ENCODE assay signal across 31 mouse cellular contexts in the genomic region with DNA sequence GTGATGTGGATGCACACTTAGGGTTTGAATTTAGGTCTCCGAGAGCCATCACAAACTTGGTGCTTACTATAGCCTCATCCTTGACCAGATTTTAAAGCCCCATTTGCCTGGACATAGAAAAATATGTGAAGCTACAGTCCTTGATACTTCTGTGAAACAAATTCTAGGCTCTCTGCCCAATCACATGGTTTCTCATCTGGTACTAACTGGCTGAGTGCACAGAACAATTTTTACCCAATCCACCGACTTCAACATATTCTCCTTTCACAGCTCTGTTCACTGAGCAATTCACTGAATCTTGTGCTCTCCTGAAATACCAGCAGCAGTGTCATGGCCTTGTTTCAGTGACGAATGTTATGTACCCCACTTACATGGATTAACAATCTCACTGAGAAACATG.
DNase-seq lines count a peak whose midpoint lies in the region; ATAC-seq and TF ChIP-seq lines count a peak whose summit lies in the region.
"Had no signal": no experiment of that assay in that cellular context is flagged by ENCODE, and none has a peak within 500 bp of the region (broad histone marks: within the 10 kb centered on the region; RNA-seq: fewer than 3 reads in every experiment).

No protein-coding gene starts in this region.

- WGBS in hindbrain, postnatal 0 days, result 82% methylated on average over 3 of the region's 3 CpGs
- 92% methylated on average over 3 of the region's 3 CpGs for WGBS in hindbrain, embryonic 13.5 days
- WGBS in cerebellum, adult 2 months, result 56% methylated on average over 3 of the region's 3 CpGs

- TF ChIP-seq POLR2A in cerebellum, adult 2 months (IDR thresholded peaks at IDR 0.05; ENCODE audit: borderline replicate concordance, insufficient read depth, low read length), result no peak

- no peaks in the 10 kb centered on the region for H3K9me3 ChIP-seq in hindbrain, postnatal 0 days (ENCODE audit: low read length)
- H3K9me3 ChIP-seq in hindbrain, embryonic 13.5 days, result no peaks in the 10 kb centered on the region
- H3K9me3 ChIP-seq: embryonic facial prominence, embryonic 10.5 days; embryonic facial prominence, embryonic 15.5 days; kidney, embryonic 15.5 days; limb, embryonic 12.5 days; liver, embryonic 15.5 days; neural tube, embryonic 13.5 days had no signal

- no peaks in the 10 kb centered on the region for H3K36me3 ChIP-seq in hindbrain, postnatal 0 days (ENCODE audit: insufficient read depth, low read length)
- H3K36me3 ChIP-seq in hindbrain, embryonic 13.5 days, result no peaks in the 10 kb centered on the region
- H3K36me3 ChIP-seq: embryonic facial prominence, embryonic 10.5 days; embryonic facial prominence, embryonic 15.5 days; kidney, embryonic 15.5 days; limb, embryonic 12.5 days; liver, embryonic 15.5 days; neural tube, embryonic 13.5 days had no signal

- no peak for TF ChIP-seq CTCF in hindbrain, postnatal 0 days (IDR thresholded peaks at IDR 0.05; ENCODE audit: low read depth)
- TF ChIP-seq CTCF in cerebellum, adult 2 months (IDR thresholded peaks at IDR 0.05; ENCODE audit: borderline replicate concordance, insufficient read depth, low read depth, low read length), result no peak

- no peak overlapping the region for H3K27ac ChIP-seq in hindbrain, postnatal 0 days
- H3K27ac ChIP-seq in hindbrain, embryonic 13.5 days, result no peak overlapping the region
- no peak overlapping the region for H3K27ac ChIP-seq in cerebellum, adult 2 months (ENCODE audit: insufficient read depth, low read length)
- H3K27ac ChIP-seq: embryonic facial prominence, embryonic 10.5 days; embryonic facial prominence, embryonic 15.5 days; hindbrain, embryonic 14.5 days; kidney, embryonic 15.5 days; left cerebral cortex, adult 2 months; limb, embryonic 12.5 days; liver, embryonic 15.5 days; neural tube, embryonic 13.5 days had no signal

- DNase-seq in hindbrain, postnatal 0 days (ENCODE audit: low spot score), result peak; percentile 5
- DNase-seq in Muller cell, postnatal 12 days (ENCODE audit: inconsistent ontology term), result peak; percentile 51
- peak; percentile 14 for DNase-seq in adipocyte (ENCODE audit: low spot score)
- DNase-seq in layer of hippocampus, adult 9-10 months (ENCODE audit: low spot score), result peak; percentile 3
- DNase-seq in heart, postnatal 4 days, result no peak
- DNase-seq in cerebellum, adult 2 months, result no peak
- DNase-seq: adrenal gland, adult 8-10 months; B cell, adult 2 months; cerebellum, adult 11-12 months; cerebellum, postnatal 25 days; gastrocnemius, postnatal 14 days; heart, adult 11 months; heart, postnatal 36 days; kidney, adult 18-20 months; kidney, postnatal 25 days; lung, postnatal 36 days; right cerebral cortex, postnatal 4 days had no signal

- no peaks in the 10 kb centered on the region for H3K4me1 ChIP-seq in hindbrain, postnatal 0 days (ENCODE audit: insufficient read depth, low read length)
- no peaks in the 10 kb centered on the region for H3K4me1 ChIP-seq in hindbrain, embryonic 13.5 days (replicated peaks)
- no peaks in the 10 kb centered on the region for H3K4me1 ChIP-seq in cerebellum, adult 2 months (ENCODE audit: control insufficient read depth, insufficient read depth, low read length)
- H3K4me1 ChIP-seq: embryonic facial prominence, embryonic 10.5 days; embryonic facial prominence, embryonic 15.5 days; kidney, embryonic 15.5 days; limb, embryonic 12.5 days; liver, embryonic 15.5 days; neural tube, embryonic 13.5 days had no signal

- H3K4me2 ChIP-seq in hindbrain, postnatal 0 days (ENCODE audit: low read depth, low read length), result no peak overlapping the region
- no peak overlapping the region for H3K4me2 ChIP-seq in hindbrain, embryonic 13.5 days
- H3K4me2 ChIP-seq: embryonic facial prominence, embryonic 15.5 days; heart, embryonic 11.5 days; hindbrain, embryonic 14.5 days; kidney, embryonic 15.5 days; limb, embryonic 12.5 days; liver, embryonic 15.5 days; midbrain, embryonic 11.5 days; neural tube, embryonic 13.5 days had no signal

- H3K27me3 ChIP-seq in hindbrain, postnatal 0 days (ENCODE audit: insufficient read depth, low read length), result no peaks in the 10 kb centered on the region
- H3K27me3 ChIP-seq in hindbrain, embryonic 13.5 days, result no peaks in the 10 kb centered on the region
- no peaks in the 10 kb centered on the region for H3K27me3 ChIP-seq in cerebellum, adult 2 months (ENCODE audit: control insufficient read depth, insufficient read depth, low read length)
- H3K27me3 ChIP-seq: embryonic facial prominence, embryonic 15.5 days; kidney, embryonic 15.5 days; limb, embryonic 12.5 days; liver, embryonic 15.5 days; neural tube, embryonic 13.5 days had no signal

- H3K4me3 ChIP-seq in hindbrain, postnatal 0 days (ENCODE audit: low read length), result no peak overlapping the region
- no peak overlapping the region for H3K4me3 ChIP-seq in hindbrain, embryonic 13.5 days
- no peak overlapping the region for H3K4me3 ChIP-seq in cerebellum, adult 2 months (replicated peaks; ENCODE audit: insufficient read depth, low read depth, low read length)
- H3K4me3 ChIP-seq: embryonic facial prominence, embryonic 10.5 days; embryonic facial prominence, embryonic 15.5 days; kidney, embryonic 15.5 days; left cerebral cortex, adult 2 months; limb, embryonic 12.5 days; liver, embryonic 15.5 days; neural tube, embryonic 13.5 days had no signal

- ATAC-seq in hindbrain, postnatal 0 days, result no peak
- no peak for ATAC-seq in hindbrain, embryonic 13.5 days (ENCODE audit: low FRiP score)
- ATAC-seq: activated CD4-positive, CD25-positive, alpha-beta regulatory T cell, adult 4 months; forebrain, embryonic 16.5 days; inflammation-experienced regulatory T-cells, adult 6 months had no signal

- no peak overlapping the region for H3K9ac ChIP-seq in hindbrain, postnatal 0 days (replicated peaks; ENCODE audit: low read length)
- no peak overlapping the region for H3K9ac ChIP-seq in hindbrain, embryonic 13.5 days
- H3K9ac ChIP-seq: embryonic facial prominence, embryonic 15.5 days; hindbrain, embryonic 14.5 days; kidney, embryonic 15.5 days; limb, embryonic 12.5 days; liver, embryonic 15.5 days; neural tube, embryonic 13.5 days had no signal

Comparison
In these comparisons a context has a peak if more than half of its experiments do, and no peak if none do; other contexts are left out.
1. DNase-seq: peak in hindbrain, postnatal 0 days (single experiment), Muller cell, postnatal 12 days (single experiment), adipocyte (single experiment) and layer of hippocampus, adult 9-10 months (single experiment); none in heart, postnatal 4 days (single experiment) and cerebellum, adult 2 months (0 of 2).